9 mouse cellular contexts compared by ENCODE assay signal in the genomic region with DNA sequence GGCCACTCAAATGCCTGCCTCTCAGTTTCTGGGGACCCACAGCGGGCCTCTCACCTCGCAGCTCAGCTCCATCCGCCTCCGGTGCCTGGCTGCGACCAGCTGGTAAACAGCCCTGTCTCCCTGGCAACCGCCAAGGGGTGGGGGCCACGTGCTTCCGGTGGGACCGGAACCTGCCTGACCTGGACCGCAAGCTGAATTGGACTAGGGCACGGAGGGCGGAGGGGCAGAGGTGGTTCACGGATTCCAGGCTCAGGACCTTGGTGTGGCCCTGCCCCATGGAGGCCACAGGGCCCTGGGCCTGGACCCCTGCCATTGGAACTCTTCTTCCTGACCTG. TPM values are rescaled to one million over a fixed set of nuclear protein-coding genes. Genes with fewer than 3 reads are reported as not detected.
DNase-seq lines count a peak whose midpoint lies in the region; ATAC-seq and TF ChIP-seq lines count a peak whose summit lies in the region.
"Had no signal": no experiment of that assay in that cellular context is flagged by ENCODE, and none has a peak within 500 bp of the region (broad histone marks: within the 10 kb centered on the region; RNA-seq: fewer than 3 reads in every experiment).

No protein-coding gene starts in this region.

- peak overlapping the region; percentile 89 for H3K27ac ChIP-seq in left cerebral cortex, adult 2 months
- H3K27ac ChIP-seq in intestine, embryonic 16.5 days (ENCODE audit: low read length): peak overlapping the region; percentile 48; the same call in 1 of the 2 replicates
- H3K27ac ChIP-seq in liver, embryonic 16.5 days (ENCODE audit: low read length): no peak overlapping the region
- H3K27ac ChIP-seq in neural tube, embryonic 15.5 days (replicated peaks): 0 out of 2 replicates have a peak overlapping the region, but pooled peaks have one; percentile 20

- ATAC-seq in common myeloid progenitor, adult 5-6 weeks (replicated peaks; ENCODE audit: low read depth, poor library complexity, severe bottlenecking): peak; percentile 48; the same call in 1 of the 2 replicates
- ATAC-seq in intestine, embryonic 16.5 days: peak; percentile 72
- ATAC-seq in liver, embryonic 16.5 days (ENCODE audit: low read depth): peak; percentile 48
- ATAC-seq in neural tube, embryonic 15.5 days (ENCODE audit: low FRiP score): peak; percentile 79

- TF ChIP-seq CTCF in left cerebral cortex, adult 2 months (IDR thresholded peaks at IDR 0.05): no peak

- no peaks in the 10 kb centered on the region for H3K36me3 ChIP-seq in intestine, embryonic 16.5 days (ENCODE audit: control insufficient read depth, insufficient read depth, low read length)
- H3K36me3 ChIP-seq in liver, embryonic 16.5 days (ENCODE audit: control insufficient read depth, insufficient read depth): no peaks in the 10 kb centered on the region
- H3K36me3 ChIP-seq in neural tube, embryonic 15.5 days: no peaks in the 10 kb centered on the region
- H3K36me3 ChIP-seq: G1E had no signal

- H3K9ac ChIP-seq in intestine, embryonic 16.5 days (ENCODE audit: low read depth, low read length): peak overlapping the region; percentile 48
- H3K9ac ChIP-seq in liver, embryonic 16.5 days (ENCODE audit: low read depth, low read length): no peak overlapping the region
- peak overlapping the region; percentile 40 for H3K9ac ChIP-seq in neural tube, embryonic 15.5 days (replicated peaks)

- peak overlapping the region; percentile 48 for H3K4me2 ChIP-seq in intestine, embryonic 16.5 days (ENCODE audit: low read depth, low read length)
- no peak overlapping the region for H3K4me2 ChIP-seq in liver, embryonic 16.5 days (ENCODE audit: low read depth, low read length)
- H3K4me2 ChIP-seq in neural tube, embryonic 15.5 days: peak overlapping the region; percentile 63

- DNase-seq in left cerebral cortex, adult 2 months (ENCODE audit: extremely low spot score in 1 of 2, low spot score in 2 of 2): peak; percentile 60 to 64
- DNase-seq in left cerebral cortex, adult 11 months (ENCODE audit: low spot score): no peak
- DNase-seq in heart, adult 18-20 months: peak; percentile 68 to 81
- peak; percentile 50 to 70 for DNase-seq in urinary bladder, postnatal 4 days (ENCODE audit: low spot score in 2 of 2)

- peak overlapping the region; percentile 9; the same call in 1 of the 2 replicates for H3K4me3 ChIP-seq in left cerebral cortex, adult 2 months
- peak overlapping the region; percentile 29 for H3K4me3 ChIP-seq in intestine, embryonic 16.5 days (ENCODE audit: low read length)
- H3K4me3 ChIP-seq in liver, embryonic 16.5 days (ENCODE audit: low read depth, low read length): no peak overlapping the region
- H3K4me3 ChIP-seq in neural tube, embryonic 15.5 days (replicated peaks): peak overlapping the region; percentile 32

- peaks cover 18% of the 10 kb centered on the region for H3K4me1 ChIP-seq in intestine, embryonic 16.5 days (ENCODE audit: control insufficient read depth, insufficient read depth, low read length)
- no peaks in the 10 kb centered on the region; the same call in 1 of the 2 replicates for H3K4me1 ChIP-seq in liver, embryonic 16.5 days (ENCODE audit: control insufficient read depth, low read depth, low read length)
- H3K4me1 ChIP-seq in neural tube, embryonic 15.5 days: peaks cover 20% of the 10 kb centered on the region

- intact Hi-C loops in left cerebral cortex, adult 2 months (cut with DNase I): loop anchor here (2.0 kb wide), 1 partner anchor 270 kb away; a partner anchor contains a TSS

- no peaks in the 10 kb centered on the region for H3K9me3 ChIP-seq in intestine, embryonic 16.5 days (ENCODE audit: control insufficient read depth, low read length)
- no peaks in the 10 kb centered on the region for H3K9me3 ChIP-seq in liver, embryonic 16.5 days (replicated peaks; ENCODE audit: control insufficient read depth, low read length)
- H3K9me3 ChIP-seq in neural tube, embryonic 15.5 days (replicated peaks): no peaks in the 10 kb centered on the region

- no peaks in the 10 kb centered on the region for H3K27me3 ChIP-seq in intestine, embryonic 16.5 days (replicated peaks; ENCODE audit: control insufficient read depth, insufficient read depth, low read length)
- H3K27me3 ChIP-seq in liver, embryonic 16.5 days (ENCODE audit: control insufficient read depth, insufficient read depth, low read depth, low read length): peaks cover 3% of the 10 kb centered on the region
- no peaks in the 10 kb centered on the region for H3K27me3 ChIP-seq in neural tube, embryonic 15.5 days (replicated peaks)

- 6% methylated on average over 13 of the region's 13 CpGs for WGBS in intestine, embryonic 16.5 days
- 4% methylated on average over 13 of the region's 13 CpGs for WGBS in liver, embryonic 16.5 days (ENCODE audit: insufficient replicate concordance)
- WGBS in neural tube, embryonic 15.5 days: 4% methylated on average over 13 of the region's 13 CpGs

RNA-seq across cellular contexts. Expression of a gene that starts 0.5 kb away (rescaled TPM):
- not detected for total RNA-seq in left cerebral cortex, adult 2 months (2021)
- not detected in 2 replicates for total RNA-seq in common myeloid progenitor, adult 5-6 weeks (2017)
- total RNA-seq in heart, adult 18-20 months (2021): under 1 TPM; 0.15 to 0.18 TPM
- 0.13 and 0.16 TPM in 2 replicates for polyA plus RNA-seq in intestine, embryonic 16.5 days (2015; fragmentation: Nextera tagmentation; extraction: Ambion mirVana)
- not detected in 2 replicates for polyA plus RNA-seq in liver, embryonic 16.5 days (2015; fragmentation: Nextera tagmentation; extraction: Ambion mirVana)
- 0.42 and 0.60 TPM in 2 replicates for polyA plus RNA-seq in neural tube, embryonic 15.5 days (2015; fragmentation: Nextera tagmentation; extraction: Ambion mirVana)
- polyA plus RNA-seq: G1E had no signal

RNA-seq across cellular contexts. Expression of a gene that starts 11.9 kb away (rescaled TPM):
- 1 to 10 TPM; 1.4 to 1.5 TPM for total RNA-seq in left cerebral cortex, adult 2 months (2021)
- total RNA-seq in common myeloid progenitor, adult 5-6 weeks (2017): not detected in 2 replicates
- 1 to 10 TPM; 1.9 to 2.7 TPM for total RNA-seq in heart, adult 18-20 months (2021)
- polyA plus RNA-seq in intestine, embryonic 16.5 days (2015; fragmentation: Nextera tagmentation; extraction: Ambion mirVana): 1.3 and 1.5 TPM in 2 replicates
- polyA plus RNA-seq in liver, embryonic 16.5 days (2015; fragmentation: Nextera tagmentation; extraction: Ambion mirVana): 0.04 and 0.11 TPM in 2 replicates
- 2.5 and 2.6 TPM in 2 replicates for polyA plus RNA-seq in neural tube, embryonic 15.5 days (2015; fragmentation: Nextera tagmentation; extraction: Ambion mirVana)
- polyA plus RNA-seq: G1E had no signal

RNA-seq across cellular contexts. Expression of a gene that starts 32.3 kb away (rescaled TPM):
- not detected for total RNA-seq in left cerebral cortex, adult 2 months (2021)
- total RNA-seq in common myeloid progenitor, adult 5-6 weeks (2017): not detected in 2 replicates
- total RNA-seq in heart, adult 18-20 months (2021): under 1 TPM; 0.28 to 0.37 TPM
- 2.3 and 2.7 TPM in 2 replicates for polyA plus RNA-seq in intestine, embryonic 16.5 days (2015; fragmentation: Nextera tagmentation; extraction: Ambion mirVana)
- not detected in 2 replicates for polyA plus RNA-seq in liver, embryonic 16.5 days (2015; fragmentation: Nextera tagmentation; extraction: Ambion mirVana)
- 0.23 TPM in 1 of 2 replicates, not detected in the other for polyA plus RNA-seq in neural tube, embryonic 15.5 days (2015; fragmentation: Nextera tagmentation; extraction: Ambion mirVana)
- polyA plus RNA-seq: G1E had no signal

RNA-seq across cellular contexts. Expression of a gene that starts 50.4 kb away (rescaled TPM):
- under 1 TPM; 0.42 to 0.97 TPM for total RNA-seq in left cerebral cortex, adult 2 months (2021)
- total RNA-seq in common myeloid progenitor, adult 5-6 weeks (2017): not detected in 2 replicates
- total RNA-seq in heart, adult 18-20 months (2021): 1 to 10 TPM; 1.2 to 6.4 TPM
- 0.44 and 0.75 TPM in 2 replicates for polyA plus RNA-seq in intestine, embryonic 16.5 days (2015; fragmentation: Nextera tagmentation; extraction: Ambion mirVana)
- not detected in 2 replicates for polyA plus RNA-seq in liver, embryonic 16.5 days (2015; fragmentation: Nextera tagmentation; extraction: Ambion mirVana)
- 0.72 and 1.5 TPM in 2 replicates for polyA plus RNA-seq in neural tube, embryonic 15.5 days (2015; fragmentation: Nextera tagmentation; extraction: Ambion mirVana)
- total RNA-seq: G1E had no signal
- polyA plus RNA-seq: G1E had no signal
